Mouse (Mus musculus) G1E (cell line): ENCODE results near the gene Ap4s1.

ENCODE experiments used
- CTCF ChIP-seq: IDR thresholded peaks from 2 replicates; pipeline ENCODE4 v1.5.1; 2012; ENCODE audit warnings: low read depth, low read length, inconsistent platforms, mixed read lengths
- GATA1 ChIP-seq: IDR thresholded peaks from 2 replicates; pipeline ENCODE4 v1.6.1; 2012; ENCODE audit warnings: borderline replicate concordance, low read length, inconsistent platforms, mixed read lengths
- POLR2AphosphoS5 ChIP-seq: IDR thresholded peaks from 2 replicates; pipeline ENCODE4 v1.6.1; 2012; ENCODE audit warnings: low read depth, low read length, inconsistent platforms; ENCODE audit not compliant: insufficient replicate concordance
- TAL1 ChIP-seq: conservative IDR thresholded peaks from 2 replicates; pipeline ENCODE4 v1.6.1; 2012; ENCODE audit warnings: low read depth, low read length, inconsistent platforms, mixed read lengths

GRCm38 (mm10) chr12:51688546-51688945, 2.3 kb upstream of the Ap4s1 start:
- TF ChIP-seq POLR2AphosphoS5: no peak
- TF ChIP-seq CTCF: no peak
- TF ChIP-seq GATA1: no peak
- no peak for TF ChIP-seq TAL1
